In the genomic region with DNA sequence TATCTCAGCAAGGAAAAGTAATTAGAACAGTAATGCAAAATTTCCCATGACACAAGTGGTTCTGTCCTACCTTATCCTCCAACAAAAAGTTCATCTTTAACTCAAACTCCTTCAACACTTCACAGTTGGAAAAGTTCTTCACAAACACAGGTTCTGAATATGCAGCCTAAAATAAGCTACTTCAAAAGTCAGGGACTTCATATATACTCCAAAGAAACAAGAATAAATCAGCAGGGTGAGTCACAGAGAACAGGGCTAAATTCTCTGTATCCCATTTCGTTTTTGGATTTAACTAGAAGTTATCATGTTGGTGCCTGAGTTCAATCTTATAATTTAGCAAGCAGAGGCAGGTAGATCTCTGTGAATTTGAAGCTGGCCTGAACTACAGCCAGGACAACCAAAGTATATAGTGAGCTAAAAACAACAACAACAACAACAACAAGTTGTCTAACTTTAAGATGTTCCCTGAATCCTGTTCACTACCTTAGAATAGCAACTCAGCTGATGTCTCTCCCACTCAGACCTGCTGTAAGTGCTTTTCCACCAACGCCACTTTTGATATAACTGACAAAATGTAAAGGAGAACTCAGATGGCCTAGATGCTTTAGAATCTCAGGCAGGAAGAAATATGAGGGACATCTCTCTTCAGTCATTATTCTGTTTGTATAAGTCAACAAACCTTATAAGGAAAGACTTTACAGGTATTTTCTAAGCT, we compare ENCODE assay signal across 20 mouse cellular contexts.
"Had no signal": no experiment of that assay in that cellular context is flagged by ENCODE, and none has a peak within 500 bp of the region (broad histone marks: within the 10 kb centered on the region; RNA-seq: fewer than 3 reads in every experiment).

No protein-coding gene starts in this region.

- H3K4me3 ChIP-seq: intestine, embryonic 15.5 days; limb, embryonic 10.5 days; limb, embryonic 13.5 days; liver, embryonic 13.5 days; midbrain, embryonic 12.5 days; midbrain, embryonic 15.5 days; neural tube, embryonic 12.5 days; neural tube, embryonic 15.5 days had no signal

- H3K27me3 ChIP-seq: intestine, embryonic 15.5 days; limb, embryonic 13.5 days; liver, embryonic 13.5 days; midbrain, embryonic 12.5 days; midbrain, embryonic 15.5 days; neural tube, embryonic 12.5 days; neural tube, embryonic 15.5 days had no signal

- H3K4me1 ChIP-seq: intestine, embryonic 15.5 days; limb, embryonic 10.5 days; limb, embryonic 13.5 days; liver, embryonic 13.5 days; midbrain, embryonic 12.5 days; midbrain, embryonic 15.5 days; neural tube, embryonic 12.5 days; neural tube, embryonic 15.5 days had no signal

- DNase-seq: kidney, adult 11 months; kidney, adult 8-10 months; kidney, postnatal 14 days; kidney, postnatal 4 days; liver; liver, embryonic 13.5 days; lung, adult 2 months; lung, postnatal 14 days; lung, postnatal 4 days; right cerebral cortex, postnatal 25 days; thymus, adult 2 months; thymus, postnatal 14 days; thymus, postnatal 4 days had no signal

- ATAC-seq: intestine, embryonic 15.5 days; midbrain, embryonic 15.5 days had no signal

- H3K9me3 ChIP-seq: intestine, embryonic 15.5 days; limb, embryonic 10.5 days; limb, embryonic 13.5 days; liver, embryonic 13.5 days; midbrain, embryonic 12.5 days; midbrain, embryonic 15.5 days; neural tube, embryonic 12.5 days; neural tube, embryonic 15.5 days had no signal

- H3K36me3 ChIP-seq: intestine, embryonic 15.5 days; limb, embryonic 10.5 days; limb, embryonic 13.5 days; liver, embryonic 13.5 days; midbrain, embryonic 12.5 days; midbrain, embryonic 15.5 days; neural tube, embryonic 12.5 days; neural tube, embryonic 15.5 days had no signal

- H3K27ac ChIP-seq: intestine, embryonic 15.5 days; limb, embryonic 10.5 days; limb, embryonic 13.5 days; liver, embryonic 13.5 days; midbrain, embryonic 12.5 days; midbrain, embryonic 15.5 days; neural tube, embryonic 12.5 days; neural tube, embryonic 15.5 days had no signal
